Mouse (Mus musculus) MEL (cell line): ENCODE data around the gene Vps33a. TPM values are rescaled to one million over a fixed set of nuclear protein-coding genes. Genes with fewer than 3 reads are reported as not detected.
A peak's percentile ranks its signal among the peaks of the same experiment; 100 is the strongest.

ENCODE experiments used
- DNase-seq: peaks from one replicate; pipeline ENCODE4 v3.0.0; 2011; ENCODE audit warnings: low read depth, low spot score
- H3K27ac ChIP-seq: 2 replicates; pipeline ENCODE4 v1.5.1; 2012; ENCODE audit warnings: low read depth, mild to moderate bottlenecking, control low read depth, low read length, moderate library complexity; ENCODE audit not compliant: control insufficient read depth
- H3K27me3 ChIP-seq, 2 experiments: fragments of 150-350 bp in 1 of 2; sonication (generic) in 1 of 2; 2 replicates each; pipeline ENCODE4 v1.6.1; 2012; ENCODE audit warnings: low read length in 2 of 2, mild to moderate bottlenecking in 2 of 2, improper control_type of control experiment in 1 of 2, moderate library complexity in 1 of 2; ENCODE audit not compliant: insufficient read depth in 2 of 2, control insufficient read depth in 1 of 2
- H3K36me3 ChIP-seq, 2 experiments: 2 replicates each; pipeline ENCODE4 v1.6.1; 2012 to 2014; ENCODE audit warnings: low read length in 2 of 2, improper control_type of control experiment in 1 of 2, inconsistent platforms in 1 of 2, mild to moderate bottlenecking in 1 of 2; ENCODE audit not compliant: insufficient read depth in 2 of 2, control insufficient read depth in 1 of 2
- H3K4me1 ChIP-seq, 2 experiments: fragments of 150-350 bp in 1 of 2; sonication (generic) in 1 of 2; 2 replicates each; pipeline ENCODE4 v1.6.1; 2012; ENCODE audit warnings: low read length in 2 of 2, improper control_type of control experiment in 1 of 2, mild to moderate bottlenecking in 1 of 2; ENCODE audit not compliant: insufficient read depth in 2 of 2, control insufficient read depth in 1 of 2
- H3K4me3 ChIP-seq, 2 experiments: fragments of 150-350 bp in 1 of 2; sonication (generic) in 1 of 2; 2 replicates each; pipeline ENCODE4 v1.5.1; 2012; ENCODE audit warnings: low read depth in 2 of 2, low read length in 2 of 2, mild to moderate bottlenecking in 2 of 2, moderate library complexity in 2 of 2, control low read depth in 1 of 2, improper control_type of control experiment in 1 of 2; ENCODE audit not compliant: control insufficient read depth in 1 of 2, insufficient read depth in 1 of 2
- H3K79me2 ChIP-seq: 2 replicates; pipeline ENCODE4 v1.6.1; 2012; ENCODE audit warnings: mild to moderate bottlenecking, low read length, moderate library complexity; ENCODE audit not compliant: control insufficient read depth, poor library complexity, insufficient read depth
- H3K9ac ChIP-seq: 2 replicates; pipeline ENCODE4 v1.6.1; 2012; ENCODE audit warnings: low read depth, mild to moderate bottlenecking, control low read depth, low read length, moderate library complexity; ENCODE audit not compliant: control insufficient read depth, poor library complexity, severe bottlenecking
- H3K9me3 ChIP-seq: fragments of 150-350 bp; sonication (generic); replicated peaks from 2 replicates; pipeline ENCODE4 v1.6.1; 2012; ENCODE audit warnings: mild to moderate bottlenecking, low read length, improper control_type of control experiment, moderate library complexity; ENCODE audit not compliant: insufficient read depth
- CHD2 ChIP-seq: IDR thresholded peaks from 2 replicates; pipeline ENCODE4 v1.6.1; 2011; ENCODE audit warnings: low read length, improper control_type of control experiment
- CTCF ChIP-seq, 3 experiments: IDR thresholded peaks in 2 of 3; conservative IDR thresholded peaks in 1 of 3; 2 replicates each; pipeline ENCODE4 v1.5.1; 2011 to 2012; ENCODE audit warnings: low read length in 3 of 3, low read depth in 2 of 3, mild to moderate bottlenecking in 2 of 3, improper control_type of control experiment in 1 of 3, inconsistent platforms in 1 of 3, mixed read lengths in 1 of 3, moderate library complexity in 1 of 3; ENCODE audit not compliant: control insufficient read depth in 1 of 3, insufficient read depth in 1 of 3, poor library complexity in 1 of 3, severe bottlenecking in 1 of 3
- ETS1 ChIP-seq: IDR thresholded peaks from 2 replicates; pipeline ENCODE4 v1.6.1; 2012; ENCODE audit warnings: low read depth, mild to moderate bottlenecking, inconsistent platforms, low read length, improper control_type of control experiment, moderate library complexity
- HCFC1 ChIP-seq: IDR thresholded peaks from 2 replicates; pipeline ENCODE4 v1.6.1; 2012; ENCODE audit warnings: low read depth, mild to moderate bottlenecking, inconsistent platforms, low read length, improper control_type of control experiment, moderate library complexity
- KAT2A ChIP-seq: conservative IDR thresholded peaks from 2 replicates; pipeline ENCODE4 v1.6.1; 2012; ENCODE audit warnings: low read depth, low read length, improper control_type of control experiment, inconsistent platforms
- MAZ ChIP-seq: IDR thresholded peaks from 2 replicates; pipeline ENCODE4 v1.6.1; 2012; ENCODE audit warnings: low read depth, mild to moderate bottlenecking, inconsistent platforms, low read length, improper control_type of control experiment
- MYC ChIP-seq: IDR thresholded peaks from 2 replicates; pipeline ENCODE4 v1.6.1; 2011; ENCODE audit warnings: low read depth, mild to moderate bottlenecking, low read length, improper control_type of control experiment, moderate library complexity
- NRF1 ChIP-seq: IDR thresholded peaks from 2 replicates; pipeline ENCODE4 v1.6.1; 2014; ENCODE audit warnings: low read depth, mild to moderate bottlenecking, inconsistent platforms, low read length, improper control_type of control experiment, moderate library complexity; ENCODE audit not compliant: poor library complexity, insufficient read depth, severe bottlenecking
- POLR2A ChIP-seq, 2 experiments: IDR thresholded peaks; 2 replicates each; pipeline ENCODE4 v1.6.1; 2011 to 2012; ENCODE audit warnings: low read length in 2 of 2, mild to moderate bottlenecking in 2 of 2, control low read depth in 1 of 2, improper control_type of control experiment in 1 of 2, low read depth in 1 of 2, moderate library complexity in 1 of 2; ENCODE audit not compliant: control insufficient read depth in 1 of 2, insufficient read depth in 1 of 2, poor library complexity in 1 of 2
- RAD21 ChIP-seq: IDR thresholded peaks from 2 replicates; pipeline ENCODE4 v1.6.1; 2011; ENCODE audit warnings: mild to moderate bottlenecking, low read depth, low read length, improper control_type of control experiment
- SMC3 ChIP-seq: IDR thresholded peaks from 2 replicates; pipeline ENCODE4 v1.6.1; 2011; ENCODE audit warnings: low read depth, low read length, improper control_type of control experiment
- TBP ChIP-seq: IDR thresholded peaks from 2 replicates; pipeline ENCODE4 v1.8.0; 2011; ENCODE audit warnings: low read depth, low read length, improper control_type of control experiment
- TCF12 ChIP-seq: IDR thresholded peaks from 2 replicates; pipeline ENCODE4 v1.6.1; 2014; ENCODE audit warnings: low read depth, mild to moderate bottlenecking, inconsistent platforms, low read length, improper control_type of control experiment, moderate library complexity
- ZC3H11A ChIP-seq: IDR thresholded peaks from 2 replicates; pipeline ENCODE4 v1.6.1; 2012; ENCODE audit warnings: low read depth, mild to moderate bottlenecking, inconsistent platforms, low read length, improper control_type of control experiment
- ZMIZ1 ChIP-seq: IDR thresholded peaks from 2 replicates; pipeline ENCODE4 v1.6.1; 2012; ENCODE audit warnings: low read depth, mild to moderate bottlenecking, inconsistent platforms, low read length, improper control_type of control experiment, moderate library complexity
- polyA plus RNA-seq, 2 experiments: library from polyadenylated mRNA; stranded (reverse) in 1 of 2; unstranded in 1 of 2; fragments of >175 nt in 1 of 2; fragments of >200 nt in 1 of 2; gene quantifications; 2 replicates each; pipeline versions ENCODE4 v1.2.1 to v1.2.4; 2012; ENCODE audit warnings: low replicate concordance in 2 of 2, low read depth in 1 of 2; ENCODE audit not compliant: insufficient read length in 2 of 2, insufficient read depth in 1 of 2, missing spikeins in 1 of 2
- total RNA-seq: library from RNA; depleted of rRNA; stranded (reverse); fragments of 300-350 nt; gene quantifications from 2 replicates; pipeline ENCODE4 v1.2.3, GENCODE M21; 2012

Vps33a gene
- total and polyA plus RNA-seq, 3 experiments, result 21.4 to 23.9 TPM; not detected in 1

- Histone ChIP-seq H3K4me3 (peak overlapping the region; percentile 62 to 78), H3K4me1 (peaks cover 3 to 19% of the 10 kb centered on the region in 2 experiments), H3K79me2 (no peaks in the 10 kb centered on the region), H3K9me3 (no peaks in the 10 kb centered on the region), H3K27ac (no peak overlapping the region), H3K36me3 (peaks cover 0 to 9% of the 10 kb centered on the region in 2 experiments; a peak in 2 of 4 replicates), H3K9ac (peak overlapping the region; percentile 49), H3K27me3 (no peaks in the 10 kb centered on the region)
- 0 out of 4 replicates have a peak, but pooled peaks of 1 of the 2 experiments have one; percentile 20 for TF ChIP-seq POLR2A (IDR thresholded peaks at IDR 0.05; ENCODE audit: control insufficient read depth in 1 of 2, insufficient read depth in 1 of 2, low read depth in 1 of 2, low read length in 2 of 2, poor library complexity in 1 of 2)
- TF ChIP-seq ZC3H11A, result no peak
- peak; percentile 94 for DNase-seq
Measured at GRCm38 (mm10) chr5:123507936-123508723, 64.7 kb downstream of the Vps33a start.

- Histone ChIP-seq H3K9ac (peak overlapping the region; percentile 58), H3K27me3 (no peaks in the 10 kb centered on the region), H3K79me2 (no peaks in the 10 kb centered on the region), H3K4me1 (peaks cover 0 to 4% of the 10 kb centered on the region in 2 experiments; a peak in 1 of 4 replicates), H3K27ac (peak overlapping the region; percentile 11; the same call in 1 of the 2 replicates), H3K9me3 (no peaks in the 10 kb centered on the region), H3K4me3 (peak overlapping the region; percentile 60 to 77), H3K36me3 (no peaks in the 10 kb centered on the region)
- peak; percentile 53 for DNase-seq
- TF ChIP-seq TCF12 (0 out of 2 replicates have a peak, but pooled peaks have one; percentile 16), MAZ (peak; percentile 74; the same call in 1 of the 2 replicates), TBP (no peak), HCFC1 (peak; percentile 52), CTCF (IDR thresholded peaks at IDR 0.05 in 2 of 3, conservative IDR thresholded peaks at IDR 0.05 in 1 of 3; ENCODE audit: control insufficient read depth in 1 of 3, insufficient read depth in 1 of 3, low read depth in 2 of 3, low read length in 3 of 3, poor library complexity in 1 of 3, severe bottlenecking in 1 of 3) (no peak), ZC3H11A (peak; percentile 42; the same call in 1 of the 2 replicates), NRF1 (peak; percentile 73)
Measured at GRCm38 (mm10) chr5:123501973-123502372, 70.9 kb downstream of the Vps33a start.

- Histone ChIP-seq H3K9me3 (no peaks in the 10 kb centered on the region), H3K4me1 (peaks cover 0 to 4% of the 10 kb centered on the region in 2 experiments; a peak in 1 of 4 replicates), H3K36me3 (no peaks in the 10 kb centered on the region), H3K79me2 (no peaks in the 10 kb centered on the region), H3K27me3 (no peaks in the 10 kb centered on the region), H3K4me3 (no peak overlapping the region), H3K27ac (no peak overlapping the region), H3K9ac (no peak overlapping the region)
- peak; percentile 56 for DNase-seq
- TF ChIP-seq ZC3H11A (peak; percentile 71), CHD2 (no peak), KAT2A (no peak), ETS1 (no peak), CTCF (IDR thresholded peaks at IDR 0.05 in 2 of 3, conservative IDR thresholded peaks at IDR 0.05 in 1 of 3; ENCODE audit: control insufficient read depth in 1 of 3, insufficient read depth in 1 of 3, low read depth in 2 of 3, low read length in 3 of 3, poor library complexity in 1 of 3, severe bottlenecking in 1 of 3) (peak; percentile 51 to 77 (median 57)), ZMIZ1 (no peak), TCF12 (no peak), HCFC1 (no peak), RAD21 (peak; percentile 82), SMC3 (peak; percentile 70), MYC (no peak)
Measured at GRCm38 (mm10) chr5:123499717-123500116, 73.1 kb downstream of the Vps33a start.
